Comparison of ENCODE assay signal across 11 mouse cellular contexts in genomic region chr16:29666991-29667701, GRCm38 (mm10).
DNase-seq lines count a peak whose midpoint lies in the region; ATAC-seq and TF ChIP-seq lines count a peak whose summit lies in the region.
"Had no signal": no experiment of that assay in that cellular context is flagged by ENCODE, and none has a peak within 500 bp of the region (broad histone marks: within the 10 kb centered on the region; RNA-seq: fewer than 3 reads in every experiment).

No protein-coding gene starts in this region.

- no peaks in the 10 kb centered on the region for H3K9me3 ChIP-seq in forebrain, embryonic 14.5 days (replicated peaks; ENCODE audit: control insufficient read depth, low read length)
- no peaks in the 10 kb centered on the region for H3K9me3 ChIP-seq in limb, embryonic 14.5 days (ENCODE audit: control insufficient read depth, low read length)
- H3K9me3 ChIP-seq: liver, embryonic 15.5 days; stomach, embryonic 15.5 days had no signal

- H3K27ac ChIP-seq in forebrain, embryonic 14.5 days (ENCODE audit: low read depth, low read length) = no peak overlapping the region
- no peak overlapping the region for H3K27ac ChIP-seq in limb, embryonic 14.5 days (replicated peaks; ENCODE audit: low read depth, low read length)
- H3K27ac ChIP-seq: liver, embryonic 15.5 days; stomach, embryonic 15.5 days had no signal

- TF ChIP-seq POLR2A in limb, embryonic 14.5 days (IDR thresholded peaks at IDR 0.05; ENCODE audit: borderline replicate concordance, extremely low read depth, insufficient read depth, insufficient read length) = no peak

- H3K36me3 ChIP-seq in forebrain, embryonic 14.5 days (ENCODE audit: control insufficient read depth, insufficient read depth, low read length) = no peaks in the 10 kb centered on the region
- no peaks in the 10 kb centered on the region for H3K36me3 ChIP-seq in limb, embryonic 14.5 days (ENCODE audit: control insufficient read depth, insufficient read depth, low read length)
- H3K36me3 ChIP-seq: liver, embryonic 15.5 days; stomach, embryonic 15.5 days had no signal

- intact Hi-C loops in left cerebral cortex, postnatal 4 days (cut with DNase I) = no loop called here
- intact Hi-C loops in left cerebral cortex, postnatal 36 days (cut with DNase I) = no loop called here

- H3K9ac ChIP-seq in forebrain, embryonic 14.5 days (ENCODE audit: low read length) = no peak overlapping the region
- H3K9ac ChIP-seq in limb, embryonic 14.5 days (ENCODE audit: low read depth, low read length, severe bottlenecking) = no peak overlapping the region
- H3K9ac ChIP-seq: liver, embryonic 15.5 days; stomach, embryonic 15.5 days had no signal

- H3K4me2 ChIP-seq in forebrain, embryonic 14.5 days (ENCODE audit: low read length) = no peak overlapping the region
- no peak overlapping the region for H3K4me2 ChIP-seq in limb, embryonic 14.5 days (replicated peaks; ENCODE audit: low read depth, low read length, severe bottlenecking)
- H3K4me2 ChIP-seq: liver, embryonic 15.5 days; stomach, embryonic 15.5 days had no signal

- no peak for ATAC-seq in forebrain, embryonic 14.5 days
- ATAC-seq in limb, embryonic 14.5 days (ENCODE audit: low FRiP score, low read depth) = no peak

- peaks cover 19% of the 10 kb centered on the region; the same call in 1 of the 2 replicates for H3K27me3 ChIP-seq in forebrain, embryonic 14.5 days (replicated peaks; ENCODE audit: control insufficient read depth, insufficient read depth, low read length)
- no peaks in the 10 kb centered on the region for H3K27me3 ChIP-seq in limb, embryonic 14.5 days (ENCODE audit: control insufficient read depth, insufficient read depth, low read length)
- H3K27me3 ChIP-seq: liver, embryonic 15.5 days; stomach, embryonic 15.5 days had no signal

- peaks cover 7% of the 10 kb centered on the region for H3K4me1 ChIP-seq in forebrain, embryonic 14.5 days (ENCODE audit: control insufficient read depth, insufficient read depth, low read length)
- H3K4me1 ChIP-seq in limb, embryonic 14.5 days (ENCODE audit: control insufficient read depth, insufficient read depth, low read length) = peaks cover 8% of the 10 kb centered on the region; the same call in 1 of the 2 replicates
- H3K4me1 ChIP-seq: liver, embryonic 15.5 days had no signal

- peak; percentile 28 for DNase-seq in left cerebral cortex, postnatal 4 days
- no peak for DNase-seq in left cerebral cortex, postnatal 36 days (ENCODE audit: low spot score in 2 of 2)
- DNase-seq in forebrain, embryonic 14.5 days (ENCODE audit: low spot score) = peak; percentile 20
- peak; percentile 14 for DNase-seq in limb, embryonic 14.5 days (ENCODE audit: low spot score)
- DNase-seq in retina, postnatal 1 day = peak; percentile 71
- no peak for DNase-seq in gastrocnemius, postnatal 25 days
- no peak for DNase-seq in cerebellum, postnatal 25 days
- DNase-seq in lung, postnatal 14 days = no peak
- DNase-seq: layer of hippocampus, postnatal 36 days had no signal

- H3K4me3 ChIP-seq in forebrain, embryonic 14.5 days (ENCODE audit: low read depth, low read length) = no peak overlapping the region
- H3K4me3 ChIP-seq in limb, embryonic 14.5 days (replicated peaks; ENCODE audit: low read length) = no peak overlapping the region
- H3K4me3 ChIP-seq: liver, embryonic 15.5 days; stomach, embryonic 15.5 days had no signal

- 4% methylated on average over 17 of the region's 17 CpGs for WGBS in forebrain, embryonic 14.5 days
- 23% methylated on average over 17 of the region's 17 CpGs for WGBS in limb, embryonic 14.5 days

Comparison
In these comparisons a context has a peak if more than half of its experiments do, and no peak if none do; other contexts are left out.
1. DNase-seq: peak in left cerebral cortex, postnatal 4 days (single experiment), forebrain, embryonic 14.5 days (single experiment), limb, embryonic 14.5 days (single experiment) and retina, postnatal 1 day (single experiment); none in left cerebral cortex, postnatal 36 days (0 of 2), gastrocnemius, postnatal 25 days (single experiment), cerebellum, postnatal 25 days (0 of 2) and lung, postnatal 14 days (single experiment).